ENCODE assay signal across 8 mouse cellular contexts in the genomic region with DNA sequence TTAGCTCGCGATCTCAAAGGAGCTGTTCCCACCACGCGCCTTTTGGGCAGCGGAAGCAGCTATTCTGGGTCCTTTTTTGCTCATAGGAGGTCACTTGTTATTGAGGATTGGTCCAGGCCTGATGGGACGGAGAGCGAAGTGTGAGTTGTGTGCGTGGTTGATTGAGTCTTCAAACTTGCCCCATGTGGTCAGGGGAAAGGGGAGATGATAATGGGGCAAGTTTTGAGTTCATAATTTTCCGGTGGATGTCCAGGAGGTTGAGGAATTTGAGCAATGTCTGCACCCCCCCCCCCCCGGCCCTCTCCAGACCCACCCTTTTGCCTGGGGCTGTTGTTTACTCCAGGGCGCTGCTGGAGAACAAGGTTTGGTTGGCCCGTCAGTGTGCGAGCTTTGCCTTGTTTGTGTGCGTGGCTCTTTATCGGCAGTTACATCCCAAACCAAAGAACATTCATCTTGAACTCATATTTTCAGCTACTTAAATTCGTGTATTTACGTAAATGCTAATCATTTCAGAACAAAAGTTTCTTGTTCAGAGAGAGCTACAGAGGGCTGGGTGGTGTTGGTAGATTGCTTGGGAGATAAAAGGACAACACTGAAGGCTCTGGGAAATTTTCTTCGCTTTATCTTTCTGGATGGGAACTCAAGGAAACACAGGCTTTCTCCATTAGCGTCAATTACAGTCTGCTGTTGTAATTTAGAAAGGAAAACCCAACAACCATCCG. TPM values are rescaled to one million over a fixed set of nuclear protein-coding genes. Genes with fewer than 3 reads are reported as not detected.
A peak's percentile ranks its signal among the peaks of the same experiment; 100 is the strongest.
DNase-seq lines count a peak whose midpoint lies in the region; ATAC-seq lines count a peak whose summit lies in the region.

No protein-coding gene starts in this region.

- H3K36me3 ChIP-seq in kidney, embryonic 15.5 days = peaks cover 42% of the 10 kb centered on the region
- H3K36me3 ChIP-seq in hindbrain, embryonic 10.5 days = peaks cover 44% of the 10 kb centered on the region
- H3K36me3 ChIP-seq in liver, embryonic 16.5 days (ENCODE audit: control insufficient read depth, insufficient read depth) = peaks cover 31% of the 10 kb centered on the region

- ATAC-seq in kidney, embryonic 15.5 days (replicated peaks; ENCODE audit: low FRiP score) = peak; percentile 9
- ATAC-seq in liver, embryonic 16.5 days (ENCODE audit: low read depth) = peak; percentile 35

- H3K27ac ChIP-seq in kidney, embryonic 15.5 days = peak overlapping the region; percentile 97
- H3K27ac ChIP-seq in hindbrain, embryonic 10.5 days = peak overlapping the region; percentile 96
- peak overlapping the region; percentile 97 for H3K27ac ChIP-seq in liver, embryonic 16.5 days (ENCODE audit: low read length)

- peaks cover 46% of the 10 kb centered on the region for H3K4me1 ChIP-seq in kidney, embryonic 15.5 days
- peaks cover 46% of the 10 kb centered on the region for H3K4me1 ChIP-seq in hindbrain, embryonic 10.5 days (replicated peaks)
- H3K4me1 ChIP-seq in liver, embryonic 16.5 days (ENCODE audit: control insufficient read depth, low read depth, low read length) = peaks cover 38% of the 10 kb centered on the region

- peak overlapping the region; percentile 99 for H3K9ac ChIP-seq in kidney, embryonic 15.5 days
- H3K9ac ChIP-seq in liver, embryonic 16.5 days (ENCODE audit: low read depth, low read length) = peak overlapping the region; percentile 97

- WGBS in kidney, embryonic 15.5 days = 5% methylated on average over 20 of the region's 20 CpGs
- 8% methylated on average over 20 of the region's 20 CpGs for WGBS in hindbrain, embryonic 10.5 days
- 5% methylated on average over 20 of the region's 20 CpGs for WGBS in liver, embryonic 16.5 days (ENCODE audit: insufficient replicate concordance)

- H3K4me3 ChIP-seq in kidney, embryonic 15.5 days (replicated peaks) = peak overlapping the region; percentile 99
- peak overlapping the region; percentile 97 for H3K4me3 ChIP-seq in hindbrain, embryonic 10.5 days
- H3K4me3 ChIP-seq in liver, embryonic 16.5 days (ENCODE audit: low read depth, low read length) = peak overlapping the region; percentile 96

- no peaks in the 10 kb centered on the region for H3K9me3 ChIP-seq in kidney, embryonic 15.5 days (replicated peaks)
- H3K9me3 ChIP-seq in hindbrain, embryonic 10.5 days = no peaks in the 10 kb centered on the region
- H3K9me3 ChIP-seq in liver, embryonic 16.5 days (replicated peaks; ENCODE audit: control insufficient read depth, low read length) = no peaks in the 10 kb centered on the region

- H3K4me2 ChIP-seq in kidney, embryonic 15.5 days = peak overlapping the region; percentile 72
- H3K4me2 ChIP-seq in liver, embryonic 16.5 days (ENCODE audit: low read depth, low read length) = peak overlapping the region; percentile 56

- H3K27me3 ChIP-seq in kidney, embryonic 15.5 days = no peaks in the 10 kb centered on the region
- H3K27me3 ChIP-seq in hindbrain, embryonic 10.5 days (ENCODE audit: insufficient read depth, poor library complexity, severe bottlenecking) = no peaks in the 10 kb centered on the region
- no peaks in the 10 kb centered on the region for H3K27me3 ChIP-seq in liver, embryonic 16.5 days (ENCODE audit: control insufficient read depth, insufficient read depth, low read depth, low read length)

- no peak for DNase-seq in kidney, adult 8-10 months
- DNase-seq in ZHBTc4 (ENCODE audit: low read depth, low spot score) = peak; percentile 86
- DNase-seq in hindbrain, embryonic 10.5 days (ENCODE audit: low spot score) = no peak
- peak; percentile 74 for DNase-seq in yolk sac, embryonic 10.5 days (ENCODE audit: low spot score)
- DNase-seq in right cerebral cortex, postnatal 14 days = no peak
- DNase-seq in gastrocnemius, postnatal 10 days = no peak

RNA-seq across cellular contexts. Expression of a gene that starts 0.6 kb away (rescaled TPM):
- 32.3 and 38.7 TPM in 2 replicates for polyA plus RNA-seq in kidney, embryonic 15.5 days (2015; fragmentation: Nextera tagmentation; extraction: Ambion mirVana)
- 21.6 and 23.3 TPM in 2 replicates for polyA plus RNA-seq in hindbrain, embryonic 10.5 days (2016; fragmentation: Nextera tagmentation; extraction: Ambion mirVana)
- 39.7 and 47.8 TPM in 2 replicates for polyA plus RNA-seq in liver, embryonic 16.5 days (2015; fragmentation: Nextera tagmentation; extraction: Ambion mirVana)
- 1 to 10 TPM; 7.9 to 8.0 TPM for total RNA-seq in gastrocnemius, postnatal 10 days (2021)

RNA-seq across cellular contexts. Expression of a gene that starts 0.9 kb away (rescaled TPM):
- polyA plus RNA-seq in kidney, embryonic 15.5 days (2015; fragmentation: Nextera tagmentation; extraction: Ambion mirVana) = 338 and 368 TPM in 2 replicates
- 461 and 484 TPM in 2 replicates for polyA plus RNA-seq in hindbrain, embryonic 10.5 days (2016; fragmentation: Nextera tagmentation; extraction: Ambion mirVana)
- 170 and 176 TPM in 2 replicates for polyA plus RNA-seq in liver, embryonic 16.5 days (2015; fragmentation: Nextera tagmentation; extraction: Ambion mirVana)
- 100 to 1,000 TPM; 208 to 236 TPM for total RNA-seq in gastrocnemius, postnatal 10 days (2021)

RNA-seq across cellular contexts. Expression of a gene that starts 28.0 kb away (rescaled TPM):
- 3.0 and 3.2 TPM in 2 replicates for polyA plus RNA-seq in kidney, embryonic 15.5 days (2015; fragmentation: Nextera tagmentation; extraction: Ambion mirVana)
- 0.89 and 1.0 TPM in 2 replicates for polyA plus RNA-seq in hindbrain, embryonic 10.5 days (2016; fragmentation: Nextera tagmentation; extraction: Ambion mirVana)
- polyA plus RNA-seq in liver, embryonic 16.5 days (2015; fragmentation: Nextera tagmentation; extraction: Ambion mirVana) = 13.5 and 16.0 TPM in 2 replicates
- total RNA-seq in gastrocnemius, postnatal 10 days (2021) = under 1 TPM; 0.05 to 0.81 TPM

RNA-seq across cellular contexts. Expression of a gene that starts 28.9 kb away (rescaled TPM):
- 43.2 and 46.9 TPM in 2 replicates for polyA plus RNA-seq in kidney, embryonic 15.5 days (2015; fragmentation: Nextera tagmentation; extraction: Ambion mirVana)
- polyA plus RNA-seq in hindbrain, embryonic 10.5 days (2016; fragmentation: Nextera tagmentation; extraction: Ambion mirVana) = 62.4 and 66.3 TPM in 2 replicates
- polyA plus RNA-seq in liver, embryonic 16.5 days (2015; fragmentation: Nextera tagmentation; extraction: Ambion mirVana) = 10.5 and 10.6 TPM in 2 replicates
- total RNA-seq in gastrocnemius, postnatal 10 days (2021) = 1 to 10 TPM; 2.3 to 3.3 TPM

RNA-seq across cellular contexts. Expression of a gene that starts 29.1 kb away (rescaled TPM):
- 16.6 and 16.7 TPM in 2 replicates for polyA plus RNA-seq in kidney, embryonic 15.5 days (2015; fragmentation: Nextera tagmentation; extraction: Ambion mirVana)
- 14.2 and 17.0 TPM in 2 replicates for polyA plus RNA-seq in hindbrain, embryonic 10.5 days (2016; fragmentation: Nextera tagmentation; extraction: Ambion mirVana)
- polyA plus RNA-seq in liver, embryonic 16.5 days (2015; fragmentation: Nextera tagmentation; extraction: Ambion mirVana) = 17.0 and 19.6 TPM in 2 replicates
- total RNA-seq in gastrocnemius, postnatal 10 days (2021) = 1 to 10 TPM; 5.0 to 6.1 TPM

Comparison
In these comparisons a context has a peak if more than half of its experiments do, and no peak if none do; other contexts are left out.
1. DNase-seq: peak in ZHBTc4 (single experiment) and yolk sac, embryonic 10.5 days (single experiment); none in kidney, adult 8-10 months (0 of 2), hindbrain, embryonic 10.5 days (single experiment), right cerebral cortex, postnatal 14 days (single experiment) and gastrocnemius, postnatal 10 days (single experiment).
2. Peak in every context shown above with its lines, with median percentiles within 50 percentile points of each other: H3K27ac ChIP-seq and H3K4me3 ChIP-seq.